Mouse (Mus musculus) cerebellum, postnatal 10 days (tissue): Measurements from ENCODE around the gene Slc25a29.

Source experiments
- DNase-seq, 2 experiments: peaks; one replicate each; pipeline ENCODE4 v3.0.0; 2021; ENCODE audit warnings: mixed read lengths in 2 of 2

The Slc25a29 gene

GRCm38 (mm10) chr12:108833408-108833807 lies 2.3 kb downstream of the Slc25a29 start:
- peak in 1 of 2 experiments; percentile 24 for DNase-seq

- DNase-seq, result peak; percentile 65 to 70
Observed at GRCm38 (mm10) chr12:108832851-108833250, 2.8 kb downstream of the Slc25a29 start.

GRCm38 (mm10) chr12:108831966-108832643 lies 3.6 kb downstream of the Slc25a29 start:
- DNase-seq, result peak; percentile 75 to 76

GRCm38 (mm10) chr12:108830358-108830757 lies 5.3 kb downstream of the Slc25a29 start:
- no peak for DNase-seq

- DNase-seq, result no peak
Observed at GRCm38 (mm10) chr12:108829636-108830035, 6.0 kb downstream of the Slc25a29 start.

- peak in 1 of 2 experiments; percentile 9 for DNase-seq
Observed at GRCm38 (mm10) chr12:108827641-108828040, 8.0 kb downstream of the Slc25a29 start.

- peak; percentile 73 to 76 for DNase-seq
Observed at GRCm38 (mm10) chr12:108826958-108827535, 8.6 kb downstream of the Slc25a29 start.

GRCm38 (mm10) chr12:108826282-108826957 lies 9.3 kb downstream of the Slc25a29 start:
- DNase-seq, result peak; percentile 89 to 90

- peak; percentile 56 to 68 for DNase-seq
Observed at GRCm38 (mm10) chr12:108825561-108826224, 10.0 kb downstream of the Slc25a29 start.

GRCm38 (mm10) chr12:108824225-108824874 lies 11.3 kb downstream of the Slc25a29 start:
- DNase-seq, result no peak

- DNase-seq, result peak in 1 of 2 experiments; percentile 13
Observed at GRCm38 (mm10) chr12:108823036-108823435, 12.6 kb downstream of the Slc25a29 start.

GRCm38 (mm10) chr12:108820461-108820860 lies 15.2 kb downstream of the Slc25a29 start:
- peak in 1 of 2 experiments; percentile 22 for DNase-seq

GRCm38 (mm10) chr12:108816569-108816968 lies 19.1 kb downstream of the Slc25a29 start:
- no peak for DNase-seq

- DNase-seq, result no peak
Observed at GRCm38 (mm10) chr12:108814470-108814869, 21.2 kb downstream of the Slc25a29 start.

GRCm38 (mm10) chr12:108812463-108812862 lies 23.2 kb downstream of the Slc25a29 start:
- no peak for DNase-seq

- DNase-seq, result peak in 1 of 2 experiments; percentile 34
Observed at GRCm38 (mm10) chr12:108811133-108811532, 24.6 kb downstream of the Slc25a29 start.

- no peak for DNase-seq
Observed at GRCm38 (mm10) chr12:108810309-108810708, 25.4 kb downstream of the Slc25a29 start.

- DNase-seq, result no peak
Observed at GRCm38 (mm10) chr12:108809771-108810170, 25.9 kb downstream of the Slc25a29 start.

- peak in 1 of 2 experiments; percentile 20 for DNase-seq
Observed at GRCm38 (mm10) chr12:108808465-108808864, 27.2 kb downstream of the Slc25a29 start.

- no peak for DNase-seq
Observed at GRCm38 (mm10) chr12:108804388-108804787, 31.3 kb downstream of the Slc25a29 start.

GRCm38 (mm10) chr12:108801613-108802012 lies 34.1 kb downstream of the Slc25a29 start:
- no peak for DNase-seq

- DNase-seq, result no peak
Observed at GRCm38 (mm10) chr12:108794979-108795537, 40.6 kb downstream of the Slc25a29 start.
